Mouse (Mus musculus) brain, embryonic 14.5 days (tissue): ENCODE data around the gene Nphp4.

Experiments used
- CTCF ChIP-seq: fragments of 200-500 bp; IDR thresholded peaks from 2 replicates; pipeline ENCODE4 v1.5.1; 2012; ENCODE audit warnings: inconsistent platforms, mild to moderate bottlenecking, moderate library complexity, borderline replicate concordance; ENCODE audit not compliant: insufficient read depth, insufficient read length; ENCODE audit errors: extremely low read depth
- POLR2A ChIP-seq: fragments of 200-500 bp; IDR thresholded peaks from 2 replicates; pipeline ENCODE4 v1.6.1; 2012; ENCODE audit warnings: mild to moderate bottlenecking, inconsistent platforms, borderline replicate concordance; ENCODE audit not compliant: poor library complexity, insufficient read depth, insufficient read length, severe bottlenecking; ENCODE audit errors: extremely low read depth

DNA sequence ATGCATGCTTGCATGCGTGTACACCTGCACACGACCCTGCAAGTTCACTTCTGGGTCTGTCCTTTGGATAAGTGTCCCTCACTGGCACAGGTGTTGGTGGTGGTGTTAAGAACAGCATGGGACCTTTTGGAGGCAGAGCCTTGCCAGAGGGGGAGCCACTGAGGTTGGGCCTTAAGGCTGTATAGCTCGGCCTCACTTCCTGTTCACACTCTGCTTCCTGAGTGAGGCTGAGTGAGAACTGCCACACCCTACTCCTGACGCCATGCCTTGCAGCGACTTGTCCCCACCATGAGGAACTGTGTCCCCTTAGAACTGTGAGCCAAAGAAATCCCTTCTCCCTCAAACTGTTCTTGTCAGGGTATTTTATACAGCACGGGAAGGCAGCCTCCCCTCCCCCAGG, 25.1 kb upstream of the Nphp4 start:
- no peak for TF ChIP-seq CTCF
- no peak for TF ChIP-seq POLR2A
